Mouse (Mus musculus): ENCODE measurements at regions not wholly inside any gene's neighbourhood (a gene's known extent, or its start where the extent isn't known, plus 50 kb on each side); places are given as distances from the start of the nearest gene placed in this dataset.

DNA sequence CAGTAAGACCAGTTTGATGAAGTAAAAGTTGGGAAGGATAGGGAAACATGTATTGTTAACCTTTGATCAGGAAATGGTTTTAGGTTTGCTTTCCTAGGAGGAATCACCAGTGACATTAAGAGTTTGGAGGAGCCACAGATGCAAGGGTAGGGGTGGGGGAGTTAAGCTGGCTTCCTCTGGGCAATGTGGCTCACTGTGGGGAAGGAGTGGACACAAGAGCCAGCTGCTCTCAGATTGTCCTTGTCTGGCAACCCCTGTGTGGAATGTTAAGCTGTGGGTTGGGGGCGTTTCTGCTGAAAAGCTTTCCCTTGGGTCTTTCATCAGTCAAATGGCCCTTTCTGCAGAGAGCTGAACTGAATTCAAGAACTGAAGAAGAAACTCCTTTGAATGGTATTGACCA is 251.1 kb upstream of the Sox11 start:
- DNase-seq (no peak), ATAC-seq (ENCODE audit: low read depth) (no peak)
- H3K9me3 ChIP-seq (replicated peaks), result no peaks in the 10 kb centered on the region
- no peaks in the 10 kb centered on the region for H3K27me3 ChIP-seq
- no peaks in the 10 kb centered on the region for H3K4me1 ChIP-seq (replicated peaks)
- no peak overlapping the region for H3K4me3 ChIP-seq (replicated peaks)
- WGBS (ENCODE audit: insufficient replicate concordance), result 59% methylated on average over 1 of the region's 1 CpGs
- no peak overlapping the region for H3K4me2 ChIP-seq
- H3K9ac ChIP-seq, result no peak overlapping the region
- no peaks in the 10 kb centered on the region for H3K36me3 ChIP-seq
- H3K27ac ChIP-seq, result no peak overlapping the region

DNA sequence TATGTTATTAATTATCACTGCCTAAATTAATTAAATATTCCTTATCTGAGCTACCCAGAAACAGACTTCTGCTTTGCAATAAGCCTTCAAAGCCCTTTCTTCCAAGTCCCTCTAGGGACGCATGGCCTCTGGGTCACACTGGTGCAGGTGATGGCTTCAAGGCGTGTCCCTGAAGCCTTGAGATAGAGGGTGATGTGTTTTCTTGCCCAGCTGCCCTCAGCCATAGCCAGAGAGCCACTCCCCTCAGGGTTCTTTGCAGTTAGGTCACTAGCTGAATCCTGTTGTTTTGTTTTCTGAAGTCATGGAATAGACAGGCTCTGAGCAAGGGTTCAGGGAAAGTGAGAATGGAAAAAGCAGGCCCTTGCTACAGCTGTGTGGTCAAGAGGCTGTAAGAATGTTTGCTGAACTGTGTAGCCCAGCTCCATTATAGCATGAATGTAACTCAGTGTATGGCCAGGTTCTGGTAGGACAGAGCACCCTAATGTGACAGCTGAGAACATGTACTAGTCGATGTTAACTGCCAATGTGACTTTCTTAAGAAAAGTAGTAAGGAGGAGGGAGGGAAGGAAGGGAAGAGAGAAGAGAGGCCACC is 233.8 kb upstream of the Sox11 start:
- no peak overlapping the region for H3K27ac ChIP-seq
- H3K36me3 ChIP-seq, result no peaks in the 10 kb centered on the region
- H3K27me3 ChIP-seq, result no peaks in the 10 kb centered on the region
- no peak overlapping the region for H3K9ac ChIP-seq
- no peak overlapping the region for H3K4me2 ChIP-seq
- H3K9me3 ChIP-seq (replicated peaks), result no peaks in the 10 kb centered on the region
- DNase-seq (no peak), ATAC-seq (ENCODE audit: low read depth) (no peak)
- 48% methylated on average over 3 of the region's 3 CpGs for WGBS (ENCODE audit: insufficient replicate concordance)
- no peak overlapping the region for H3K4me3 ChIP-seq (replicated peaks)
- H3K4me1 ChIP-seq (replicated peaks), result no peaks in the 10 kb centered on the region

DNA sequence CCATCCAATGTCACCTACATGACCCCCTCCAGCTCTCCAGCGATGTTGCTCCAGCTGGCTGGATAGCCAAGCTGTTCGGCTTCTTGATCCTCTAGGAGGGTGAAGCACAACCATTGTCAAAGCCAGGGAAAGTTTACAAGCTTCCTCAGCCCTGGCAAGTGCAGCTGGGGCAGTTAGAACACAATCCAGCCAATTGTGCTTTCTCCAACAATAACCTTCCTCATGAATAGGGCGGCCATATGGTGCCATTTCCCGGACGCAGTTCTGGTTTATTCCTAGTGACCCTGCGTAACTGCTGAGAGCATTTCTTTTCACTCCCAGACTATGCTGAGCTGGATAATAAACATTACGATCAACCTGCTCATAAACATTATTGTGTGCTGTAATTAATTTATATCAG is 233.3 kb upstream of the Sox11 start:
- H3K9ac ChIP-seq, result no peak overlapping the region
- ATAC-seq (ENCODE audit: low read depth) (no peak), DNase-seq (no peak)
- H3K27me3 ChIP-seq, result no peaks in the 10 kb centered on the region
- no peaks in the 10 kb centered on the region for H3K4me1 ChIP-seq (replicated peaks)
- H3K36me3 ChIP-seq, result no peaks in the 10 kb centered on the region
- no peak overlapping the region for H3K4me3 ChIP-seq (replicated peaks)
- H3K4me2 ChIP-seq, result no peak overlapping the region
- H3K9me3 ChIP-seq (replicated peaks), result no peaks in the 10 kb centered on the region
- WGBS (ENCODE audit: insufficient replicate concordance), result 71% methylated on average over 7 of the region's 7 CpGs
- no peak overlapping the region for H3K27ac ChIP-seq

DNA sequence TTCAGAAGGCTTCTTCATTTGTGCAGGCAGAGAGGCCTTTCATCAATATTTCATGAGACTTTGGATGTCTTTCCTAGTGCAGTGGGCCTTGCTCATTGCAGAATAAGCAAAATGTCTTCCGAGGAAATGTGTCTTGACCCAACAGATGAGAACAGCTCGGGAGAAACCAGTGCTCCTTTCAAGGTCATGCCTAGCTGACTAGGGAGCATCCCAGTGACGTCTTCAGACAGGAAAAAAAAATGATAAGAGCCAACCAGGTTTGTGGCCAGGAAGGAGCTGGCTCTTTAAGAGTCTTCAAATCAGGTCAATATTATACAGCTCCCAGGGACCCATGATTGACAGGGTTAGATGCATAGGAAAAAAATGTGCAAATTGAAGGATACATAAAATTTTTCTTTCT is 224.9 kb upstream of the Sox11 start:
- no peaks in the 10 kb centered on the region for H3K4me1 ChIP-seq (replicated peaks)
- no peaks in the 10 kb centered on the region for H3K27me3 ChIP-seq
- H3K4me3 ChIP-seq (replicated peaks), result no peak overlapping the region
- H3K4me2 ChIP-seq, result no peak overlapping the region
- DNase-seq (no peak), ATAC-seq (ENCODE audit: low read depth) (no peak)
- no peaks in the 10 kb centered on the region for H3K9me3 ChIP-seq (replicated peaks)
- no peaks in the 10 kb centered on the region for H3K36me3 ChIP-seq
- no peak overlapping the region for H3K9ac ChIP-seq
- no peak overlapping the region for H3K27ac ChIP-seq
- WGBS (ENCODE audit: insufficient replicate concordance), result 35% methylated on average over 3 of the region's 3 CpGs

DNA sequence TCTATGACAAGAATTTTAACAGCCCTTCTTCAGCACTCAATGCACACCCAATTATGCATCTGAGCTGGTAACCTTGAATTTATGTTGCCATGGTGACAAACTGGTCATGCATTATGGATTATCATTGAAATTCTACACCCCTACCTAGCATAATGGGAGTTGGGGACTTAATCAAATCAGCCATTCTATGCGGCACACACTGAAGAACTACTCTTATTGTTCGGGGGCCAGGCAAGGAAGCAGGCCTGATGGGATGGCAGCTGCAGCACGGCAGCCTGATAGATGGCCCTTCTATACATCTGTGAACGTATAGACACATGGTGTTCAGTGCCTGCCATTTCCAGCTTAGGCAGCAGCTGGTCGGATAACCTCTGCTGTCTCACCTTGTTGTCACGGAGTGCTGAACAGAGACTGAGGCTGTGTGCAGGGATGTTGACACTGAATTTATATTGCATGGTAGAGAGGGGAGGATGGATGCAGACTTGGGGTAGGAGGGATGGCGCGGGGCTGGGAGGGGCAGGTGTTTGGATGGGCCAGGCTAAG is 223.7 kb upstream of the Sox11 start:
- no peaks in the 10 kb centered on the region for H3K27me3 ChIP-seq
- no peak overlapping the region for H3K9ac ChIP-seq
- H3K4me2 ChIP-seq, result no peak overlapping the region
- H3K9me3 ChIP-seq (replicated peaks), result no peaks in the 10 kb centered on the region
- DNase-seq (no peak), ATAC-seq (ENCODE audit: low read depth) (no peak)
- H3K36me3 ChIP-seq, result no peaks in the 10 kb centered on the region
- 63% methylated on average over 8 of the region's 8 CpGs for WGBS (ENCODE audit: insufficient replicate concordance)
- no peak overlapping the region for H3K4me3 ChIP-seq (replicated peaks)
- H3K27ac ChIP-seq, result no peak overlapping the region
- no peaks in the 10 kb centered on the region for H3K4me1 ChIP-seq (replicated peaks)

DNA sequence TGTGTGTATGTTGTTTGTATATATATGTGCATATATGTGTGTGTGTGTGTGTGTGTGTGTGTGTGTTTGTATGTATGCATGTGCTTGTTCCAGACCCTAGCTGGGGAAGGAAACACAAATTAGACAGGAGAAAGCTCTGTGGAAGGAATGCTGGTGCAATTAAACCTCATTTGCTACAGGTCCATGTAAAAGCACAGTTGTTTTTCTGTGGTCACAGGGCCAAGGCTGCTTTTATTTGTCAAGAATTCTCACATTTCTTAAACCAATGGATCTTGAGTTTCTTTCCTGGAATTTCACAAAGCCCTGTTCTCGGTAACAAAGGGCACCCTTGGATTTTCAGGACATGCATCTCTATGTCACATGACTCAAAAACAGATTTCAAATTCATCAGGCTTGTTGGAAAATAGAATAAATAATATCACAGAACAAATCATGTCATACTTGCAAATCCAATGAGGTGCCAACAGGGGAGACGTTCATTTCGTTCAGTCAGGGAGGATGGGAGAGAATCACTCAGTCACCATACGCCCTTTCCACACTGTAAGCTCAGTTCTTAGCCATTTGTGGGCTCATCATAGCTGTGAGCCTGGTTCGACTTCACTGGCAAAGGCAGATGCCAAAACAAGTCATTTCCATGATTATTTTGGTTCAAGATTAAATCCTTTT is 222.4 kb upstream of the Sox11 start:
- Histone ChIP-seq H3K4me3 (replicated peaks) (no peak overlapping the region), H3K4me2 (no peak overlapping the region), H3K9ac (no peak overlapping the region), H3K4me1 (replicated peaks) (no peaks in the 10 kb centered on the region), H3K36me3 (no peaks in the 10 kb centered on the region), H3K27me3 (no peaks in the 10 kb centered on the region), H3K27ac (no peak overlapping the region), H3K9me3 (replicated peaks) (no peaks in the 10 kb centered on the region)
- 58% methylated on average over 5 of the region's 5 CpGs for WGBS (ENCODE audit: insufficient replicate concordance)
- no peak for ATAC-seq (ENCODE audit: low read depth)
- no peak for DNase-seq

DNA sequence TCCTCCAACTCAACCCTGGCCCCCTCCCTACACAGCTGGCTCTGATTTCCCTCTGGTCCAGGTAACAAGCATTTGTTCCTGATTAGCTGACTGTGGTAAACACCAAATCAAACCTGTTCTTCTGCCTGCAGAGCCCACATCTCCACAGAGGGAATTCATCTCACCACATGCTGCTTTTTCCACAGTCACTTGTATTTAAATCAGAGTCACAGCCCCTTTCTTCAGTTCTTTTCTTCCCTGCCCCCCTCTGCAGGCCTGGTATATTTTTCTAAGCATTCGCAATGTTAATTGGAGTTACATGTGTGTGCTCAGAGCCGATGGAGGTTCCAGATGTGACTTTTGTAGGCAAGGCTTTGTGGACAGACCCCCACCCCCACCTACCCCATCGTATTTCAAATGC is 221.5 kb upstream of the Sox11 start:
- Histone ChIP-seq H3K27me3 (no peaks in the 10 kb centered on the region), H3K4me3 (replicated peaks) (no peak overlapping the region), H3K4me1 (replicated peaks) (no peaks in the 10 kb centered on the region), H3K27ac (no peak overlapping the region), H3K4me2 (no peak overlapping the region), H3K9me3 (replicated peaks) (no peaks in the 10 kb centered on the region), H3K36me3 (no peaks in the 10 kb centered on the region), H3K9ac (no peak overlapping the region)
- ATAC-seq (ENCODE audit: low read depth) (no peak), DNase-seq (no peak)
- WGBS (ENCODE audit: insufficient replicate concordance), result 57% methylated on average over 3 of the region's 3 CpGs

DNA sequence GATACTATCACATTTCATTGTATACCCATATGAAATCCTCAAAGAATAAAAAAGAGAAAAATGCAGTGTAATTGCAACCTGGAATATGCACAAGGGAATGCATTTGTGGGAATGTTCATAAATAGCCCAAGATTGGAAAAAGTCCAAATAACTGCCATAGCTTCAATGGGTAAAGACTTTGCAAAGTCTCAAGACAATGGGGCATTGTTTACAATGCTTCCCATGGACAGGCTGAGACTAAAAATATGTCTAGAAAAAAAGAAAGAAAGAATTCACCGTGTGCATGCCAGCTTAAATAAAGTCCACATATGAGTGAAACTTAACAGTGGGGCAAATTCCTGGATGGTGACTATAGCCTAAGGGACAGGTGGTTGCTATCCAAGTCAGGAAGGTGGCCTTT is 210.4 kb upstream of the Sox11 start:
- no peak overlapping the region for H3K4me2 ChIP-seq
- H3K9ac ChIP-seq, result no peak overlapping the region
- H3K27me3 ChIP-seq, result no peaks in the 10 kb centered on the region
- WGBS (ENCODE audit: insufficient replicate concordance), result 49% methylated on average over 1 of the region's 1 CpGs
- H3K36me3 ChIP-seq, result no peaks in the 10 kb centered on the region
- H3K9me3 ChIP-seq (replicated peaks), result no peaks in the 10 kb centered on the region
- ATAC-seq (ENCODE audit: low read depth), result no peak
- no peaks in the 10 kb centered on the region for H3K4me1 ChIP-seq (replicated peaks)
- DNase-seq, result no peak
- H3K4me3 ChIP-seq (replicated peaks), result no peak overlapping the region
- H3K27ac ChIP-seq, result no peak overlapping the region

DNA sequence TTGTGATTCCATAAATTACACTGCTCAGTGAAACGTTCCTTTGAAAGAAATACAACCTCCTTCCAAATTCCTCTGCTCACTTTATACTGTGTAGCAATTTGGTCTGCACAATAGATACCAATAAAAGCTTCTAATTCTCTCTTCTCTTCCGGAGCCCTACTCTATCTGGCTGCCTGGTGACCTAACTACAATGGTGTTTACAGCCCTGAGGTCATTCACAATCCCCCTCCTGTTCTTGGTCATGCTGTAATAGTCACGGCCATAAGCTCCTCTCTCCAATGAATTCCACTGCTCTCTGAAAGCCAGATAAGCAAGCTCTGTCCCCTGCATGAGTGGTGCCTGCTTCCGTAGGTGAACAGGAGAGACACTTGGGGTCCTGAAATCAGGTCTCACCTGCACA is 195.8 kb upstream of the Sox11 start:
- Histone ChIP-seq H3K9me3 (replicated peaks) (no peaks in the 10 kb centered on the region), H3K9ac (no peak overlapping the region), H3K4me2 (no peak overlapping the region), H3K36me3 (no peaks in the 10 kb centered on the region), H3K4me1 (replicated peaks) (no peaks in the 10 kb centered on the region), H3K27ac (no peak overlapping the region), H3K27me3 (no peaks in the 10 kb centered on the region), H3K4me3 (replicated peaks) (no peak overlapping the region)
- 46% methylated on average over 4 of the region's 4 CpGs for WGBS (ENCODE audit: insufficient replicate concordance)
- ATAC-seq (ENCODE audit: low read depth), result no peak
- no peak for DNase-seq

DNA sequence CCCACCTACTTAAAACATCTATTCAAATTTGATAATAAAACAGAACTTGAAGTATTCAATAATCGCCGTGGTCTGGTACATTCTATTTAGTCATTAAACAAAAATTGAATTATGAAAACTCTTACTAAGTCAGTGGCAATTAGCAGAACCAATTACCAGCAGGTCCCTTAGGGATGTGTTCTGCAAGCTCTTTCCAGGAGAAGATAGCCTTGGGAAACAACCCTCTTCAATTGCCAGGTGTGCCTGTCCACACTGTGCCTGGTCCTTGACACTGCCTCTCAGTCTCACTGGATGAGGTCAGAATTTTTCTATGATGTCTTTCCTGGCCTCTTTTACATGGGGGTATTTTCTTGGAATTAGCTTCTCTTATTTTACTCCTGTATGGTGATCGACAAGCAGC is 195.1 kb upstream of the Sox11 start:
- Histone ChIP-seq H3K36me3 (no peaks in the 10 kb centered on the region), H3K9ac (no peak overlapping the region), H3K27me3 (no peaks in the 10 kb centered on the region), H3K4me2 (no peak overlapping the region), H3K27ac (no peak overlapping the region), H3K4me3 (replicated peaks) (no peak overlapping the region), H3K4me1 (replicated peaks) (no peaks in the 10 kb centered on the region), H3K9me3 (replicated peaks) (no peaks in the 10 kb centered on the region)
- 71% methylated on average over 3 of the region's 3 CpGs for WGBS (ENCODE audit: insufficient replicate concordance)
- ATAC-seq (ENCODE audit: low read depth) (no peak), DNase-seq (no peak)

DNA sequence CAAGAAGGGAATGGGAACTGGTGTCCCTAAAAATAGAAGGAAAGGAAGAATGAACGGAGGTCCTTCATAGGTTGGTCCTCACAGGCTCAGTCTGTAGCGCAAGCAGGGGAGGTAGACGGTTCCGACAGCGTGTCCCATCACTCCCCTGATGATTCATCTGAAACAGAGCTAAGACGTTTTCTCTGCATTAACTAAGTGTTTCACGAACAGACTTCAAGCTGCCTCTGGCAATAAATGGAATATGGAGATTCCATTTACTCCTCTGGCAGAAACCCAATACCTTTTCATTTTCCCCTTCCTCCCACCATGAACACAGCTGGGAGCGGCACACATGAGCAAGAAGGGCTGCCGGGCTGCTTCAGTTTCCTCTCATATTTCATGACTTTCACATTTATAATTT is 194.6 kb upstream of the Sox11 start:
- no peaks in the 10 kb centered on the region for H3K9me3 ChIP-seq (replicated peaks)
- H3K4me1 ChIP-seq (replicated peaks), result no peaks in the 10 kb centered on the region
- no peaks in the 10 kb centered on the region for H3K27me3 ChIP-seq
- ATAC-seq (ENCODE audit: low read depth) (no peak), DNase-seq (no peak)
- WGBS (ENCODE audit: insufficient replicate concordance), result 62% methylated on average over 9 of the region's 9 CpGs
- no peaks in the 10 kb centered on the region for H3K36me3 ChIP-seq
- H3K27ac ChIP-seq, result no peak overlapping the region
- H3K9ac ChIP-seq, result no peak overlapping the region
- no peak overlapping the region for H3K4me2 ChIP-seq
- no peak overlapping the region for H3K4me3 ChIP-seq (replicated peaks)

DNA sequence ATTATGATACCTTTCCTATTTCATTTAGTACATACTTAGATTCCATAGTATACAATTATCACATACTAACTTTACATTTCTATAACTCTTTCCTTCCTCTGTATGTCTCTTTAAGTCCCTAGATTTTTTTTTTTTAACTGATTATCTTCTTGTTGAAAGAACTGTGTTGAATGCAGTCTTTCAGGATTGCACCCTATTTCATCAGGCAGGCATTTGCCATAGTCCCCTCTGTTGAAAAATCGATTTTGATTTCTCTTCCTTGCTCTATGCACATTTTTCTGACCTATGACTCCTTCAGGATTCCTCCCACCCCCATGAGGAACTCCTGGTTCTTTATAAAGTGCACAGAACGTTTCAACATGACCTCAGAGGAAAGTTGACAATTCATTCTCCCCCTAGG is 183.2 kb upstream of the Sox11 start:
- Histone ChIP-seq H3K4me1 (replicated peaks) (no peaks in the 10 kb centered on the region), H3K36me3 (no peaks in the 10 kb centered on the region), H3K9ac (no peak overlapping the region), H3K4me2 (no peak overlapping the region), H3K27ac (no peak overlapping the region), H3K9me3 (replicated peaks) (no peaks in the 10 kb centered on the region), H3K27me3 (no peaks in the 10 kb centered on the region), H3K4me3 (replicated peaks) (no peak overlapping the region)
- no peak for ATAC-seq (ENCODE audit: low read depth)
- 28% methylated on average over 2 of the region's 2 CpGs for WGBS (ENCODE audit: insufficient replicate concordance)
- DNase-seq, result no peak
